Mouse (Mus musculus) erythroblast, embryonic 14.5 days (primary cell): ENCODE data around the gene Epb41l4b. TPM values are rescaled to one million over a fixed set of nuclear protein-coding genes. Genes with fewer than 3 reads are reported as not detected.

Experiments used
- H3K27me3 ChIP-seq: 2 replicates; pipeline ENCODE4 v1.6.1; 2012; ENCODE audit warnings: inconsistent platforms; ENCODE audit not compliant: control insufficient read depth
- H3K36me3 ChIP-seq: 2 replicates; pipeline ENCODE4 v1.6.1; 2012; ENCODE audit warnings: mild to moderate bottlenecking, inconsistent platforms; ENCODE audit not compliant: control insufficient read depth
- H3K4me1 ChIP-seq: 2 replicates; pipeline ENCODE4 v1.6.1; 2012; ENCODE audit warnings: inconsistent platforms; ENCODE audit not compliant: control insufficient read depth
- H3K4me3 ChIP-seq: replicated peaks from 2 replicates; pipeline ENCODE3; 2012; ENCODE audit warnings: moderate library complexity, mild to moderate bottlenecking, inconsistent platforms
- H3K9me3 ChIP-seq: 2 replicates; pipeline ENCODE4 v1.6.1; 2012; ENCODE audit warnings: low read length, inconsistent platforms, mixed read lengths; ENCODE audit not compliant: control insufficient read depth
- GATA1 ChIP-seq: IDR thresholded peaks from 2 replicates; pipeline ENCODE4 v1.6.1; 2012; ENCODE audit warnings: low read length, inconsistent platforms, mixed read lengths
- TAL1 ChIP-seq: IDR thresholded peaks from 3 replicates; pipeline ENCODE4 v1.6.1; 2012; ENCODE audit warnings: low read length, inconsistent platforms, mixed read lengths
- polyA plus RNA-seq: library from polyadenylated mRNA; stranded (reverse); fragments of >175 nt; gene quantifications from 2 replicates; pipeline ENCODE4 v1.2.3, GENCODE M21; 2012

Epb41l4b gene
- polyA plus RNA-seq, 1 experiment: 0.02 TPM

DNA sequence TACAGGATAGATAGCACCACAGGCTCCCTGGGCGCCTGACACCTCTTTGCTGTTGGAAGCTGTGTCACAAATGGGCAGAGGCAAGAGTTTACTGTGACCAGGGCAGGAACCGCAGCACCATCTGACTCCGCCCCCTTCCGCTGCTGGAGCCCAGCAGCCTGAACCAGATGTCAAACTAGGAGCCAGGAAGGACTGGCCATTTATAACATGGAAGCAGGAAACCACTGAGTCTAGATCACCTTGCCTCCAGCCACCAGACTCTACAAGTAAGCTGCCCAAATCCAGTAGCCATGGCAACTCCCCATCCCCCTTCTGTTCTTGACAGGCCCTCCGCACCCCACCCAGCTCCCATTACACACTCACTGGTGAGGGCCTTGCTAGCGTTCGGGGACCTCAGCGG is 102.8 kb downstream of the Epb41l4b start:
- Histone ChIP-seq H3K4me1 (no peaks in the 10 kb centered on the region), H3K27me3 (no peaks in the 10 kb centered on the region), H3K36me3 (no peaks in the 10 kb centered on the region), H3K9me3 (no peaks in the 10 kb centered on the region), H3K4me3 (no peak overlapping the region)
- TF ChIP-seq TAL1 (no peak), GATA1 (no peak)

GRCm38 (mm10) chr4:57039127-57040031 is 103.9 kb downstream of the Epb41l4b start:
- Histone ChIP-seq H3K27me3 (no peaks in the 10 kb centered on the region), H3K4me1 (no peaks in the 10 kb centered on the region), H3K9me3 (no peaks in the 10 kb centered on the region), H3K4me3 (no peak overlapping the region), H3K36me3 (no peaks in the 10 kb centered on the region)
- no peak for TF ChIP-seq TAL1
- TF ChIP-seq GATA1: no peak

DNA sequence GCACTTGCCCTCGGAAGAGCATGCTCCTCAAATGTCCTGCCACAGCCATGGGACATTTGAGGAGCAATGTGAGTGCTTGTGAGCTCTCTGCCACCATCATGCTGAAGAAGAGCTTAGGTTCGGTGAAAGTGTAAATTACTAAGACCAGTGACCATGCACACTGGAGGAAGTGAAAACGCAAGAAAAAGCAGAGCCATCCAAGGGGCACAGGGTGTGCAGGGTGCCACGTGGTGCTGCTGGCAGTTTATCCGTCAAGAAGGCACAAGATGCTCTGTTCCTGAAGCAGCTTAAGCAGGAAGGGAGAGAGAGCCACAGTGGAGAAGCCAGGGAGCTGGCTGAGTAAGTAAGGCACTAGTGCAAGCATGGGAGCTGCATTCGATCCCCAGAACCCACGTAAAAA is 105.7 kb downstream of the Epb41l4b start:
- TF ChIP-seq GATA1 (no peak), TAL1 (no peak)
- H3K9me3 ChIP-seq: no peaks in the 10 kb centered on the region
- no peaks in the 10 kb centered on the region for H3K36me3 ChIP-seq
- H3K4me3 ChIP-seq: no peak overlapping the region
- no peaks in the 10 kb centered on the region for H3K4me1 ChIP-seq
- H3K27me3 ChIP-seq: no peaks in the 10 kb centered on the region

DNA sequence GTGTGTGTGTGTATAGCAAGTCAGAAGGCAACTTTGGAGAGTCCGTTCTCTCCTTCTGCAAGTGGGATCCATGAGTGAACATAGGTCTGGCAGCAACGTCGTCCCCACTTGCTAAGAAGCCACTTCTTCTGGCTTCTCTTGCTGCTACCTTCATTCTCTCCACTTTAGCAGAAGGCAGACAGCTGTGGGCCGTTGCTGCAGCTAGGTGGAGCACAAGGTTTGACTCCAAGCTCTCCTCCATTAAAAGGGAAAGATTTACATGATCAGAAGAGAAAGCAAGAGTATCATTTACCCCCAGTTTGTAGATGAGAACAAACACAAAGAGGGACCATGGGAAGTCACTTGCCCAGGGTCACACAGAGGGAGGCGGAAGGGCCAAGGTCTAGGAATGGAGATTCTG is 109.1 kb downstream of the Epb41l4b start:
- no peaks in the 10 kb centered on the region for H3K9me3 ChIP-seq
- H3K4me3 ChIP-seq: no peak overlapping the region
- no peaks in the 10 kb centered on the region for H3K27me3 ChIP-seq
- TF ChIP-seq GATA1: no peak
- no peak for TF ChIP-seq TAL1
- H3K4me1 ChIP-seq: no peaks in the 10 kb centered on the region
- no peaks in the 10 kb centered on the region for H3K36me3 ChIP-seq

DNA sequence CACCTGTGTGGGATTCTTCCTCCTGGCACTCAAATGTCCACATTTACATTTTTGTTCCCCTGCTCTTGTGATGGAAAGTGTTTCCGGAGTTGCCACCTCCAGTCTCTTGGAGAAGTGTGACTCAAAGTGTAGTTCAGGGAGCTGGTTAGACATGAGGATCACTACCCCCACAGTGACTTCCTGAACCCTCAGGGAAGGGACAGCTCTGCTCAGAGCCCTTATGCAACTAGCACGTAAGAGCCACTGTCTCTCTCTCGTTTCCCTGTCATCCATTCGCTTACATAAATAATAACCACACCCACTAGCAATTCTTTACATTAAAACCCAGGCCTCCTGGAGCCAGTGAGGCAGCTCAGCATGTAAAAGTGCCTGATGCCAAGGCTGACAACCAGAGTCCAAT is 111.8 kb downstream of the Epb41l4b start:
- Histone ChIP-seq H3K9me3 (no peaks in the 10 kb centered on the region), H3K36me3 (no peaks in the 10 kb centered on the region), H3K27me3 (no peaks in the 10 kb centered on the region), H3K4me1 (no peaks in the 10 kb centered on the region), H3K4me3 (no peak overlapping the region)
- no peak for TF ChIP-seq GATA1

DNA sequence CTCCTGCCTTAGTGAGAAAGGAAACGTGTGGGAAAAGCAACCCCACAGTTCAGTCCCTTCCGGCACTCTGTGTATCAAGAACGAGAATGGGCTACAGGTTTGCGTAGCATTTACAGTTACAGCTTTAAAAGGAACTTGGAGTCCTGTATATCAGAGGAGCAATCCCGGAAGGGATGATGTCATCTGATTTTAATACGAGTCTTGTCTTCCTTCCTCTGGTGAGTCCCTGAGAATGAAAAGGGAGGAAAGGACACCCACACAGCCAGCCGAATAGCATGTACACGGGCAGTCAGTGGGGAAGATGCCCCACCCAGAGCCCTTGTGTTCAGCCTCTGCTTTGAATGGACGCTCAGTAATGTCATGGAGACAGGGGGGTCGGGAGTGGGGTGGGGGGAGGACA is 115.3 kb downstream of the Epb41l4b start:
- Histone ChIP-seq H3K4me1 (no peaks in the 10 kb centered on the region), H3K4me3 (no peak overlapping the region), H3K9me3 (no peaks in the 10 kb centered on the region), H3K27me3 (no peaks in the 10 kb centered on the region), H3K36me3 (no peaks in the 10 kb centered on the region)
- no peak for TF ChIP-seq GATA1
- TF ChIP-seq TAL1: no peak

DNA sequence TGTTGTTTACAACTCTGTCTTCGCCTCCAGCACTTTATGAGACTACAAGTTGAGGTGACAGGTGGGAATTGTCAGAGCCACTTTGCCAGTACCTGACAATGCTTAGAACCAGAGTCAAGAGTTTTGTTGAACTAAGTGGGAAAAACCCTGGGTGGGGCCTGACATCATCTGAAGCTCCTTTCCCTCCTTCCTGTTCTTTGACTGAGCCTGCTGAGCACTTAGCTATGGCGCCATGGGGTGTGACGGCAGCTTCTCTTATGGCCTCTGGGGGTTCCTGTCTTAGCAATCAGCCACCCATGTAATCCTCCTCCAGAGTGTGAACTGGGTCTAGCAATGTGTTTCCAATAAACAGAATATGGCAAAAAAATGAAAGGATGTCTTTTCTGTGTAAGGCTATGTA is 119.7 kb downstream of the Epb41l4b start:
- H3K36me3 ChIP-seq: no peaks in the 10 kb centered on the region
- H3K27me3 ChIP-seq: no peaks in the 10 kb centered on the region
- H3K9me3 ChIP-seq: no peaks in the 10 kb centered on the region
- H3K4me3 ChIP-seq: no peak overlapping the region
- TF ChIP-seq GATA1 (no peak), TAL1 (no peak)
- H3K4me1 ChIP-seq: no peaks in the 10 kb centered on the region

DNA sequence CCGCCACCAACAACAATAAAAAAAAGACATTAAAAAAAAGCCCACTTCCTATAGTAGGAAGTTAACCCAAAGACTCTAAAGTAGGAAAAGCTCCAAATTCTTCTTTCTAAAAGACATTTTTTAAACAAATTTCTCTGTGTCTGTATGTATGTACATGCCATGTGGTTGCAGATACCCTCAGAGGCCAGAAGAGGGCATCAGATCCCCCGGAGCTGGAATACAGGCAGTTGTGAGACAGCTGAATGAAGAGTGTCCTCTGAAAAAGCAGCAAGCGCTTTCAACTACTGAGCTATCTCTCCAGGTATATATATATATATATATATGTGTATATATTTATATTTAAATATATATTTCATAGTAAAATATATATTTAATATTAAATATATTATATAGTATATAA is 121.9 kb downstream of the Epb41l4b start:
- Histone ChIP-seq H3K4me3 (no peak overlapping the region), H3K9me3 (no peaks in the 10 kb centered on the region), H3K4me1 (no peaks in the 10 kb centered on the region), H3K27me3 (no peaks in the 10 kb centered on the region), H3K36me3 (no peaks in the 10 kb centered on the region)
- TF ChIP-seq GATA1 (no peak), TAL1 (no peak)

DNA sequence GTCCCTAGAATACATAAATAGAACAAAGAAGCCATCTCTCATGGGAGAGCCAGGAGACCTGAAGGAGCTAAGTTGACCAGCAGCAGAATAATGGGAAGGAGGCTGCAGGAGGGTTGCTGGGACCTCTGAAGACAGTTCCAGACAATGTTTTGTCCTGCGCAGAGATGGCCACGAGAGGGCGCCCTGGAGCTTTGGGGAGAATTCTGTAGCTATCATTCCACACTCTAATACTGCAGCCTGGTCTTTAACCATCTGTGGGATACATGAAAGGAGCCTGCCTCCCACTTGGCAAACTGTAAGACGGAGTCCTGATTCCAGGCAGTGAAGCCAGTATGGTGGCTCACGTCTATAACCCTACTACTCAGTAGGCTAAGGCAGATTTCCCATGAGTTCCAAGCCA is 126.0 kb downstream of the Epb41l4b start:
- no peak overlapping the region for H3K4me3 ChIP-seq
- H3K4me1 ChIP-seq: no peaks in the 10 kb centered on the region
- no peaks in the 10 kb centered on the region for H3K9me3 ChIP-seq
- no peaks in the 10 kb centered on the region for H3K27me3 ChIP-seq
- TF ChIP-seq TAL1: no peak
- TF ChIP-seq GATA1: no peak
- no peaks in the 10 kb centered on the region for H3K36me3 ChIP-seq
